Mouse (Mus musculus) small intestine, adult 2 months (tissue): ENCODE measurements at regions not wholly inside any gene's neighbourhood (a gene's known extent, or its start where the extent isn't known, plus 50 kb on each side); places are given as distances from the start of the nearest gene placed in this dataset.
"Not testable (repeated sequence)": the region's sequence is repeated elsewhere in the genome, so short reads cannot be mapped to it uniquely, and the experiment has no call there.

ENCODE experiments used
- H3K27ac ChIP-seq: fragments of 200-500 bp; 2 replicates; pipeline ENCODE4 v1.5.1; 2012; ENCODE audit warnings: low read depth, low read length, control low read depth, inconsistent platforms; ENCODE audit not compliant: insufficient read depth
- H3K27me3 ChIP-seq: fragments of 200-500 bp; 2 replicates; pipeline ENCODE4 v1.6.1; 2012; ENCODE audit warnings: mild to moderate bottlenecking, moderate library complexity, low read length, inconsistent platforms; ENCODE audit not compliant: control insufficient read depth, insufficient read depth
- H3K36me3 ChIP-seq: fragments of 200-500 bp; 2 replicates; pipeline ENCODE4 v1.6.1; 2012; ENCODE audit warnings: mild to moderate bottlenecking, low read length, control low read depth, inconsistent platforms; ENCODE audit not compliant: control insufficient read depth, insufficient read depth
- H3K4me1 ChIP-seq: fragments of 200-500 bp; 2 replicates; pipeline ENCODE4 v1.6.1; 2012; ENCODE audit warnings: low read length, inconsistent platforms, mixed read lengths; ENCODE audit not compliant: control insufficient read depth, insufficient read depth, insufficient read length
- H3K4me3 ChIP-seq: fragments of 200-500 bp; 2 replicates; pipeline ENCODE4 v1.5.1; 2012; ENCODE audit warnings: low read depth, mild to moderate bottlenecking, control low read depth, inconsistent platforms, low read length, moderate library complexity
- CTCF ChIP-seq: fragments of 200-500 bp; IDR thresholded peaks from 2 replicates; pipeline ENCODE4 v1.5.1; 2012; ENCODE audit warnings: low read depth, mild to moderate bottlenecking, control low read depth, inconsistent platforms, low read length, moderate library complexity, mixed read lengths; ENCODE audit not compliant: insufficient replicate concordance, insufficient read length; ENCODE audit errors: extremely low read depth
- POLR2A ChIP-seq: fragments of 200-500 bp; IDR thresholded peaks from 2 replicates; pipeline ENCODE4 v1.6.1; 2012; ENCODE audit warnings: low read depth, mild to moderate bottlenecking, control low read depth, inconsistent platforms, low read length, moderate library complexity
- WGBS: fragments of 180-500 bp; shearing (Covaris S2); methylation state at CpG from one replicate; pipeline ENCODE4 v1.1.7; 2018; 5-methylcytosine and 5-hydroxymethylcytosine counted together

GRCm38 (mm10) chr7:113027125-113027801 is 73.5 kb downstream of the Rassf10 start:
- Histone ChIP-seq H3K27ac (no peak overlapping the region), H3K27me3 (no peaks in the 10 kb centered on the region), H3K4me3 (no peak overlapping the region), H3K36me3 (no peaks in the 10 kb centered on the region), H3K4me1 (no peaks in the 10 kb centered on the region; the same call in 1 of the 2 replicates)
- TF ChIP-seq CTCF = no peak
- WGBS = 82% methylated on average over 5 of the region's 5 CpGs

GRCm38 (mm10) chr7:113030053-113030752 is 76.4 kb downstream of the Rassf10 start:
- Histone ChIP-seq H3K27ac (no peak overlapping the region), H3K4me1 (no peaks in the 10 kb centered on the region; the same call in 1 of the 2 replicates), H3K36me3 (no peaks in the 10 kb centered on the region), H3K27me3 (no peaks in the 10 kb centered on the region), H3K4me3 (no peak overlapping the region)
- 19% methylated on average over 5 of the region's 5 CpGs for WGBS
- TF ChIP-seq CTCF (no peak), POLR2A (no peak)

- 83% methylated on average over 4 of the region's 4 CpGs for WGBS
- Histone ChIP-seq H3K27me3 (no peaks in the 10 kb centered on the region), H3K4me1 (no peaks in the 10 kb centered on the region), H3K36me3 (no peaks in the 10 kb centered on the region), H3K4me3 (no peak overlapping the region), H3K27ac (no peak overlapping the region)
- TF ChIP-seq CTCF (no peak), POLR2A (no peak)
Measured at GRCm38 (mm10) chr7:113035751-113036150, 82.0 kb downstream of the Rassf10 start.

DNA sequence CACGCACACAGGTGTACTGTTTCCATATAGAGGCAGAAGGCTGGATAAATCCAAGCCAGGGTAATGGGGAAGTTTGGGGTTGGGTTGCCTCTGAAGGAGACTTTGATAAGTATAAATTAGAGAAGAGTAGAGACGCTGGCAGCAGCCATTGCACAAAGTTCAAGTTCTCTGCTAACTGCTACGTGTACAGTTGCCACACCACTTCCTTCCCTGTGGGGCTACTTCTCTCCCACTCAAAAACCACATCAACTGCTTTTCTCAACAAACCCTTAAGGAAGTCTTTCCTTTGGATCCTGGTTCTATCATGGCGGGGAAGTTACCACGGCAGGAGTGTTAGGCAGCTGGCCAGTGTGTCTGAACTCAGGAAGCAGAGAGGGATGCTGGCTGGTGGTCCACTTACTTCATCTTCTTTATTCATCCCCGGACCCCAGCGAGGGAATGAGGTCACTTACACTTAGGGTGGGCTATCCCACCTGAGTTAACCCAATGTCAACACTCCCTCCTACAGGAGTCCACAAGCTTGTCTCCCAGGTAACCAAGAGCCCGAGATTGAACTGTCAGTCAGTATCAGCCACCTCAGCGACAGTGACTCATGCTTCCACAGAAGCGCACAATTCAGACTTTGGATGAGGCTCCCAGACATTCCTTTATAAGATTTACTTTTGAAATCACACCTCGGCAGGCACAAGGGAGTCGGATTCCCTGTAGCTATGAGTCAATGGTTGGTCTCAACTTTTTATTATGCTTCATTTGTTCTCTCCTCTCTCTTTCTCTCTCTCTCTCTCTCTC is 84.3 kb downstream of the Rassf10 start:
- Histone ChIP-seq H3K36me3 (no peaks in the 10 kb centered on the region), H3K27ac (no peak overlapping the region), H3K4me1 (no peaks in the 10 kb centered on the region), H3K27me3 (no peaks in the 10 kb centered on the region), H3K4me3 (no peak overlapping the region)
- WGBS = 44% methylated on average over 12 of the region's 12 CpGs
- TF ChIP-seq CTCF = no peak
- no peak for TF ChIP-seq POLR2A

- no peaks in the 10 kb centered on the region for H3K27me3 ChIP-seq
- WGBS = 78% methylated on average over 3 of the region's 3 CpGs
- no peak for TF ChIP-seq CTCF
Measured at GRCm38 (mm10) chr7:113038906-113039671, 85.3 kb downstream of the Rassf10 start.

GRCm38 (mm10) chr7:113045613-113046159 is 91.9 kb downstream of the Rassf10 start:
- H3K27ac ChIP-seq, H3K4me3 ChIP-seq, H3K4me1 ChIP-seq, H3K27me3 ChIP-seq, H3K36me3 ChIP-seq: not testable (repeated sequence)
- WGBS = 28% methylated on average over 8 of the region's 8 CpGs

More at GRCm38 (mm10) chr7:113038906-113039671, 85.3 kb downstream of the Rassf10 start:
- Histone ChIP-seq H3K36me3 (no peaks in the 10 kb centered on the region), H3K4me3 (no peak overlapping the region), H3K27ac (no peak overlapping the region), H3K4me1 (no peaks in the 10 kb centered on the region)
